ENCODE assay signal across 31 mouse cellular contexts in the genomic region with DNA sequence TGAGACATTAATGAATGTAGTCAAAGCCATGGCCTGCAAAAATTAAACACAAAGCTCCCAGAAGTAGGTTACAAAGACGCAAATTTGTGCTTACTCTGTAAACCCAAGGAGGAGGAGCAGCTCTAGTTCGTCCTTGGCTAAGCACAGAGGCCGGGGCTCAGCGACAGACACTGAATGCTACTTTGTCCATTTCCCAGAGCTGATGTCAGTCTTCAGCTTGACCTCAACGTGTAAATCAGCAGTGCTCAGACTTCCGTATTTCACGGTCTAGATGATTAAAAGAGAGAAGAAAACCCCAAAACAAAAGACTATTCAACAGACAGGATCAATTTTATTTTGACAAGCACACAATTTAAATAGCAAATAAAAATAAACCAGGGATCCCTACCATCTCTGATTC.
DNase-seq lines count a peak whose midpoint lies in the region; ATAC-seq and TF ChIP-seq lines count a peak whose summit lies in the region.
"Had no signal": no experiment of that assay in that cellular context is flagged by ENCODE, and none has a peak within 500 bp of the region (broad histone marks: within the 10 kb centered on the region; RNA-seq: fewer than 3 reads in every experiment).

No protein-coding gene starts in this region.

- H3K4me3 ChIP-seq in forebrain, embryonic 10.5 days = no peak overlapping the region
- H3K4me3 ChIP-seq in forebrain, embryonic 15.5 days = no peak overlapping the region
- H3K4me3 ChIP-seq in midbrain, embryonic 12.5 days = no peak overlapping the region
- no peak overlapping the region for H3K4me3 ChIP-seq in midbrain, postnatal 0 days (ENCODE audit: low read depth, low read length)
- H3K4me3 ChIP-seq: embryonic facial prominence, embryonic 12.5 days; heart, embryonic 13.5 days; limb, embryonic 12.5 days; liver, embryonic 15.5 days; myocyte had no signal

- peak overlapping the region; percentile 16; the same call in 1 of the 2 replicates for H3K27ac ChIP-seq in forebrain, embryonic 10.5 days
- no peak overlapping the region for H3K27ac ChIP-seq in forebrain, embryonic 15.5 days (replicated peaks)
- no peak overlapping the region for H3K27ac ChIP-seq in midbrain, embryonic 12.5 days (replicated peaks)
- H3K27ac ChIP-seq in midbrain, postnatal 0 days (ENCODE audit: low read depth, low read length) = no peak overlapping the region
- H3K27ac ChIP-seq: embryonic facial prominence, embryonic 12.5 days; heart, embryonic 13.5 days; limb, embryonic 12.5 days; liver, embryonic 15.5 days; stomach, postnatal 0 days had no signal

- 19% methylated on average over 7 of the region's 7 CpGs for WGBS in forebrain, embryonic 10.5 days
- 6% methylated on average over 7 of the region's 7 CpGs for WGBS in forebrain, embryonic 15.5 days
- 7% methylated on average over 7 of the region's 7 CpGs for WGBS in midbrain, embryonic 12.5 days
- WGBS in midbrain, postnatal 0 days = 18% methylated on average over 7 of the region's 7 CpGs

- H3K4me2 ChIP-seq in forebrain, embryonic 15.5 days (replicated peaks) = no peak overlapping the region
- H3K4me2 ChIP-seq in midbrain, embryonic 12.5 days (replicated peaks) = no peak overlapping the region
- no peak overlapping the region for H3K4me2 ChIP-seq in midbrain, postnatal 0 days (ENCODE audit: low read depth, low read length, poor library complexity, severe bottlenecking)
- H3K4me2 ChIP-seq: embryonic facial prominence, embryonic 12.5 days; heart, embryonic 13.5 days; limb, embryonic 12.5 days; liver, embryonic 15.5 days; lung, embryonic 14.5 days had no signal

- DNase-seq in forebrain, embryonic 10.5 days (ENCODE audit: extremely low spot score, low spot score) = no peak
- no peak for DNase-seq in midbrain, postnatal 0 days (ENCODE audit: low spot score)
- peak; percentile 20 for DNase-seq in embryo, embryonic 9.5 days (ENCODE audit: extremely low spot score)
- DNase-seq in kidney, adult 18-20 months = no peak
- no peak for DNase-seq in frontal cortex, postnatal 10 days (ENCODE audit: low spot score in 2 of 2)
- DNase-seq: adrenal gland, postnatal 25 days; cerebellum, adult 18-20 months; cerebellum, postnatal 10 days; heart, postnatal 10 days; kidney, adult 9 months; kidney, postnatal 10 days; layer of hippocampus, postnatal 36 days; lung, embryonic 14.5 days; lung, postnatal 14 days; right cerebral cortex, adult 18-20 months; thymus, adult 18-20 months; thymus, postnatal 25 days had no signal

- peaks cover 50% of the 10 kb centered on the region for H3K4me1 ChIP-seq in forebrain, embryonic 10.5 days
- H3K4me1 ChIP-seq in forebrain, embryonic 15.5 days = peaks cover 7% of the 10 kb centered on the region
- peaks cover 14% of the 10 kb centered on the region for H3K4me1 ChIP-seq in midbrain, embryonic 12.5 days
- no peaks in the 10 kb centered on the region for H3K4me1 ChIP-seq in midbrain, postnatal 0 days (ENCODE audit: insufficient read depth, low read length)
- H3K4me1 ChIP-seq: liver, embryonic 15.5 days had no signal

- no peak overlapping the region for H3K9ac ChIP-seq in forebrain, embryonic 15.5 days (replicated peaks)
- no peak overlapping the region for H3K9ac ChIP-seq in midbrain, embryonic 12.5 days (replicated peaks)
- H3K9ac ChIP-seq in midbrain, postnatal 0 days (replicated peaks; ENCODE audit: low read length, poor library complexity, severe bottlenecking) = no peak overlapping the region
- H3K9ac ChIP-seq: embryonic facial prominence, embryonic 12.5 days; heart, embryonic 13.5 days; limb, embryonic 12.5 days; liver, embryonic 15.5 days; lung, embryonic 14.5 days had no signal

- TF ChIP-seq CTCF in midbrain, postnatal 0 days (IDR thresholded peaks at IDR 0.05) = no peak

- no peak for ATAC-seq in forebrain, embryonic 15.5 days (replicated peaks)
- ATAC-seq in midbrain, embryonic 12.5 days (ENCODE audit: low FRiP score, low read depth) = 0 out of 2 replicates have a peak, but pooled peaks have one; percentile 51
- ATAC-seq in midbrain, postnatal 0 days (ENCODE audit: low FRiP score) = no peak
- ATAC-seq in granulocyte monocyte progenitor cell, adult 5-6 weeks (replicated peaks; ENCODE audit: poor library complexity, severe bottlenecking) = no peak
- ATAC-seq: forebrain, embryonic 16.5 days; intestine, embryonic 16.5 days; midbrain, embryonic 16.5 days; Patski had no signal

- no peaks in the 10 kb centered on the region for H3K36me3 ChIP-seq in forebrain, embryonic 10.5 days (replicated peaks)
- H3K36me3 ChIP-seq in forebrain, embryonic 15.5 days = no peaks in the 10 kb centered on the region
- H3K36me3 ChIP-seq in midbrain, embryonic 12.5 days = no peaks in the 10 kb centered on the region
- H3K36me3 ChIP-seq in midbrain, postnatal 0 days (ENCODE audit: insufficient read depth, low read length) = no peaks in the 10 kb centered on the region
- H3K36me3 ChIP-seq: embryonic facial prominence, embryonic 12.5 days; G1E; heart, embryonic 13.5 days; limb, embryonic 12.5 days; liver, embryonic 15.5 days had no signal

- H3K27me3 ChIP-seq in forebrain, embryonic 10.5 days (ENCODE audit: poor library complexity, severe bottlenecking) = no peaks in the 10 kb centered on the region
- H3K27me3 ChIP-seq in forebrain, embryonic 15.5 days = no peaks in the 10 kb centered on the region
- no peaks in the 10 kb centered on the region for H3K27me3 ChIP-seq in midbrain, embryonic 12.5 days
- H3K27me3 ChIP-seq in midbrain, postnatal 0 days (ENCODE audit: insufficient read depth, low read length) = no peaks in the 10 kb centered on the region
- H3K27me3 ChIP-seq: embryonic facial prominence, embryonic 12.5 days; heart, embryonic 13.5 days; limb, embryonic 12.5 days; liver, embryonic 15.5 days; Patski had no signal

- H3K9me3 ChIP-seq in forebrain, embryonic 10.5 days = no peaks in the 10 kb centered on the region
- H3K9me3 ChIP-seq in forebrain, embryonic 15.5 days = no peaks in the 10 kb centered on the region
- H3K9me3 ChIP-seq in midbrain, embryonic 12.5 days = no peaks in the 10 kb centered on the region
- H3K9me3 ChIP-seq in midbrain, postnatal 0 days (ENCODE audit: low read length) = no peaks in the 10 kb centered on the region
- H3K9me3 ChIP-seq: embryonic facial prominence, embryonic 12.5 days; heart, embryonic 13.5 days; limb, embryonic 12.5 days; liver, embryonic 15.5 days had no signal
